Mouse (Mus musculus) gastrocnemius, postnatal 14 days (tissue): Measurements from ENCODE around the gene Supt7l. TPM values are rescaled to one million over a fixed set of nuclear protein-coding genes. Genes with fewer than 3 reads are reported as not detected.
"Not testable (repeated sequence)": the region's sequence is repeated elsewhere in the genome, so short reads cannot be mapped to it uniquely, and the experiment has no call there.

Experiments used
- DNase-seq: peaks from one replicate; pipeline ENCODE4 v3.0.0; 2021; ENCODE audit warnings: mixed read lengths
- intact Hi-C: fragments of 180-260 bp; cut with DNase I; formaldehyde crosslinking; loops from one replicate; pipeline ENCODE4 v1.15.1; 2025; ENCODE audit warnings: low total_unique reads
- long read RNA-seq, 2 experiments: library from polyadenylated mRNA; stranded (forward); transcript quantifications; one replicate each; pipeline ENCODE4 v2.0.0; 2021
- total RNA-seq, 2 experiments: library from RNA; stranded (reverse); gene quantifications; 2 replicates each; pipeline ENCODE4 v1.2.3; 2021

Gene Supt7l
- total RNA-seq, result 1 to 10 TPM; 9.6 to 10.0 TPM
- long read RNA-seq, experiment 1, transcript Supt7l-201 (5 exons, 2,693 nt), result major isoform, 12 of 13 reads
- long read RNA-seq, experiment 1, partial matches to known transcripts, result 1 of 13 reads
- long read RNA-seq, experiment 1, other reads (novel, unspliced or antisense), result 0 of 13 reads
- long read RNA-seq, experiment 2, transcript Supt7l-201 (5 exons, 2,693 nt), result major isoform, 10 of 12 reads
- long read RNA-seq, experiment 2, partial matches to known transcripts, result 1 of 12 reads
- long read RNA-seq, experiment 2, other reads (novel, unspliced or antisense), result 0 of 12 reads

- DNase-seq, intact Hi-C loops: not testable (repeated sequence)
Measured at GRCm38 (mm10) chr5:31527707-31528106, at the start of gene Supt7l. TSS of gene Supt7l (minus strand) at chr5:31527807.

- intact Hi-C loops, result no loop called here
- DNase-seq, result no peak
Measured at GRCm38 (mm10) chr5:31576539-31576975, 49.0 kb upstream of the Supt7l start.

GRCm38 (mm10) chr5:31573722-31574121 is 46.1 kb upstream of the Supt7l start:
- intact Hi-C loops, result no loop called here
- no peak for DNase-seq

- DNase-seq, result peak; percentile 44
- intact Hi-C loops, result no loop called here
Measured at GRCm38 (mm10) chr5:31571023-31571608, 43.5 kb upstream of the Supt7l start.

- intact Hi-C loops, result loop anchor here (2.0 kb wide), 1 partner anchor 629 kb away; no protein-coding TSS in a partner anchor
- no peak for DNase-seq
Measured at GRCm38 (mm10) chr5:31567951-31568657, 40.5 kb upstream of the Supt7l start.

GRCm38 (mm10) chr5:31566457-31566856 is 38.9 kb upstream of the Supt7l start:
- DNase-seq, result no peak
- intact Hi-C loops, result no loop called here

- intact Hi-C loops, result no loop called here
- no peak for DNase-seq
Measured at GRCm38 (mm10) chr5:31566026-31566425, 38.4 kb upstream of the Supt7l start.

GRCm38 (mm10) chr5:31564976-31565375 is 37.4 kb upstream of the Supt7l start:
- intact Hi-C loops, result loop anchor here (5.0 kb wide), 1 partner anchor 47 kb away; no protein-coding TSS in a partner anchor
- DNase-seq, result peak; percentile 24

GRCm38 (mm10) chr5:31563905-31564304 is 36.3 kb upstream of the Supt7l start:
- DNase-seq, result no peak
- intact Hi-C loops, result loop anchor here (5.0 kb wide), 1 partner anchor 48 kb away; no protein-coding TSS in a partner anchor

GRCm38 (mm10) chr5:31563496-31563895 is 35.9 kb upstream of the Supt7l start:
- intact Hi-C loops, result loop anchor here (5.0 kb wide), 1 partner anchor 49 kb away; no protein-coding TSS in a partner anchor
- peak; percentile 65 for DNase-seq

- peak; percentile 46 for DNase-seq
- intact Hi-C loops, result loop anchor here (5.0 kb wide), 1 partner anchor 50 kb away; no protein-coding TSS in a partner anchor
Measured at GRCm38 (mm10) chr5:31562036-31562666, 34.5 kb upstream of the Supt7l start.

- intact Hi-C loops, result loop anchor here (5.0 kb wide), 1 partner anchor 52 kb away; no protein-coding TSS in a partner anchor
- DNase-seq, result no peak
Measured at GRCm38 (mm10) chr5:31560352-31560751, 32.7 kb upstream of the Supt7l start.

GRCm38 (mm10) chr5:31559401-31559800 is 31.8 kb upstream of the Supt7l start:
- DNase-seq, result no peak
- intact Hi-C loops, result no loop called here

GRCm38 (mm10) chr5:31535228-31535627 is 7.6 kb upstream of the Supt7l start:
- intact Hi-C loops, result no loop called here
- DNase-seq, result no peak

GRCm38 (mm10) chr5:31528560-31528959 is 953 bp upstream of the Supt7l start:
- intact Hi-C loops, result no loop called here
- DNase-seq, result no peak

- peak; percentile 15 for DNase-seq
- intact Hi-C loops, result no loop called here
Measured at GRCm38 (mm10) chr5:31527117-31527680, 408 bp downstream of the Supt7l start.

- intact Hi-C loops, result no loop called here
- DNase-seq, result peak; percentile 67
Measured at GRCm38 (mm10) chr5:31526354-31527116, 1.1 kb downstream of the Supt7l start, which contains the start of gene Slc4a1ap. TSS of gene Slc4a1ap (plus strand) at chr5:31526995.

GRCm38 (mm10) chr5:31520556-31520955 is 7.1 kb downstream of the Supt7l start:
- intact Hi-C loops, result no loop called here

GRCm38 (mm10) chr5:31512481-31512880 is 15.1 kb downstream of the Supt7l start:
- no peak for DNase-seq
- intact Hi-C loops, result no loop called here

More at GRCm38 (mm10) chr5:31520556-31520955, 7.1 kb downstream of the Supt7l start:
- no peak for DNase-seq
